Mouse (Mus musculus) lung, embryonic 14.5 days (tissue): ENCODE measurements around the gene Tceanc2. TPM values are rescaled to one million over a fixed set of nuclear protein-coding genes. Genes with fewer than 3 reads are reported as not detected.

Source experiments
- ATAC-seq: fragments of 200-750 bp; cut with Nextera tagmentation; 2 replicates; pipeline ENCODE4 v1.8.0; 2017; ENCODE audit warnings: mild to moderate bottlenecking, moderate TSS enrichment, moderate library complexity; ENCODE audit not compliant: insufficient read depth
- DNase-seq: peaks from one replicate; pipeline ENCODE4 v3.0.0-alpha.2; 2015
- H3K27ac ChIP-seq: fragments of 300-500 bp; sonication (generic); 2 replicates; pipeline ENCODE4 v1.5.1; 2014; ENCODE audit warnings: low read depth, mild to moderate bottlenecking, moderate library complexity
- H3K27me3 ChIP-seq: fragments of 300-500 bp; sonication (generic); 2 replicates; pipeline ENCODE4 v1.6.1; 2014; ENCODE audit warnings: low read length, control low read depth; ENCODE audit not compliant: insufficient read depth
- H3K36me3 ChIP-seq: fragments of 300-500 bp; sonication (generic); 2 replicates; pipeline ENCODE4 v1.6.1; 2014; ENCODE audit warnings: control low read depth; ENCODE audit not compliant: insufficient read depth
- H3K4me1 ChIP-seq: fragments of 300-500 bp; sonication (generic); 2 replicates; pipeline ENCODE4 v1.6.1; 2014; ENCODE audit warnings: antibody characterized with exemption, control low read depth; ENCODE audit not compliant: insufficient read depth
- H3K4me2 ChIP-seq: fragments of 300-500 bp; sonication (generic); 2 replicates; pipeline ENCODE4 v1.6.1; 2014; ENCODE audit warnings: mild to moderate bottlenecking
- H3K4me3 ChIP-seq: fragments of 300-500 bp; sonication (generic); 2 replicates; pipeline ENCODE4 v1.5.1; 2014; ENCODE audit warnings: low read depth, low read length
- H3K9ac ChIP-seq: fragments of 300-500 bp; sonication (generic); 2 replicates; pipeline ENCODE4 v1.6.1; 2014
- H3K9me3 ChIP-seq: fragments of 300-500 bp; sonication (generic); 2 replicates; pipeline ENCODE4 v1.6.1; 2016; ENCODE audit warnings: low read depth, low read length, control low read depth
- CTCF ChIP-seq: IDR thresholded peaks from 2 replicates; pipeline ENCODE4 v1.5.1; 2016; ENCODE audit warnings: antibody characterized with exemption, low read depth
- WGBS: fragments of 180-500 bp; shearing (Covaris S2); extraction: QIAGEN DNeasy Blood & Tissue Kit; methylation state at CpG from one replicate; pipeline ENCODE4 v1.1.7; 2014; 5-methylcytosine and 5-hydroxymethylcytosine counted together
- polyA plus RNA-seq: library from polyadenylated mRNA; unstranded; fragments of >200 nt; fragmentation: Nextera tagmentation; extraction: Ambion mirVana; gene quantifications from 2 replicates; pipeline ENCODE4 v1.2.1, GENCODE M21; 2014

Tceanc2 gene
- polyA plus RNA-seq: 17.1 and 28.3 TPM in 2 replicates

DNA sequence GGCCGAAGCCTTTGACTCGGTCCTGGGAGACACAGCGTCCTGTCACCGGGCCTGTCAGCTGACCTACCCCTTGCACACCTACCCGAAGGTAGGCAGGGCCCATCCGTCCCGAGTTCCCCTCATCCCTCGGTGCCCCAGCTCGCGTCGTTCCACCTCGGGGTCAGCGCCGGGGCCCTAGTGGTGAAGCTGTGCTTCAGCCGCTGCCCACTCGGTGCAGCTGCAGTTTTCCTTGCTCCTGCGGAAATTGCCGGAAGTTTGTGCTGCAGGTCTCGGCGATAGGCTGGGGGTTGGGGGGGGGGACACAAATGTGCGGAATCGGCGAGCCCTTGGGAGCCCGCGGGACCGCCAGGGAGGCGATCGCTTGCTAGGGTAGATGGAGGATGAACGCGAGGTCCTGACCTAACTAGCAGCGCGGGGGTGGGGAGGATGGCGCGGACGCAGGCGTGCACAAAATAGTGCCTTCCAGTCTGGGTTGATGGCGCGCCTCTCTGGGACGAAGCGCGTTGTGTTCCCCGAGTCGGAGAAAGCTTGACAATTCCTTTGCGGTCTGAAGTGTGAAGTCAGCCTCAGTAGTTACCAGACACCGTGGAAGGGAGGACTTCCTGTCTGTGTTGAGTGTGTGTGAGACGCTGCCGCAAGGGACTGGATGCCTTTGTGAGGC is at the start of gene Tceanc2:
Gene Tceanc2, minus strand, starts transcription at position 287 of the 661 bp plus-strand sequence.
- peak; percentile 39; the same call in 1 of the 2 replicates for TF ChIP-seq CTCF
- peaks cover 18% of the 10 kb centered on the region for H3K36me3 ChIP-seq
- peaks cover 6% of the 10 kb centered on the region; the same call in 1 of the 2 replicates for H3K4me1 ChIP-seq
- DNase-seq (peak; percentile 70), ATAC-seq (peak; percentile 15)
- peak within 1 kb of the TSS; percentile 93 for H3K27ac ChIP-seq
- peak within 1 kb of the TSS; percentile 74 for H3K4me2 ChIP-seq
- H3K9me3 ChIP-seq: no peaks in the 10 kb centered on the region
- H3K9ac ChIP-seq: peak within 1 kb of the TSS; percentile 87
- 0% methylated on average over 47 of the region's 47 CpGs for WGBS
- no peaks in the 10 kb centered on the region for H3K27me3 ChIP-seq
- H3K4me3 ChIP-seq: peak within 1 kb of the TSS; percentile 97

GRCm38 (mm10) chr4:107226313-107226712 is 47.4 kb upstream of the Tceanc2 start:
- no peak overlapping the region for H3K4me2 ChIP-seq
- no peaks in the 10 kb centered on the region for H3K27me3 ChIP-seq
- H3K36me3 ChIP-seq: no peaks in the 10 kb centered on the region
- ATAC-seq: no peak
- 70% methylated on average over 2 of the region's 2 CpGs for WGBS
- H3K4me3 ChIP-seq: no peak overlapping the region
- H3K9me3 ChIP-seq: no peaks in the 10 kb centered on the region
- no peaks in the 10 kb centered on the region for H3K4me1 ChIP-seq
- no peak for DNase-seq
- TF ChIP-seq CTCF: no peak
- H3K27ac ChIP-seq: no peak overlapping the region
- H3K9ac ChIP-seq: no peak overlapping the region

- H3K4me3 ChIP-seq: no peak overlapping the region
- no peak for ATAC-seq
- no peaks in the 10 kb centered on the region for H3K27me3 ChIP-seq
- no peaks in the 10 kb centered on the region for H3K4me1 ChIP-seq
- H3K36me3 ChIP-seq: no peaks in the 10 kb centered on the region
- H3K9me3 ChIP-seq: no peaks in the 10 kb centered on the region
- no peak overlapping the region for H3K9ac ChIP-seq
- DNase-seq: no peak
- no peak overlapping the region for H3K4me2 ChIP-seq
- no peak overlapping the region for H3K27ac ChIP-seq
- no peak for TF ChIP-seq CTCF
- 79% methylated on average over 11 of the region's 11 CpGs for WGBS
Measured at GRCm38 (mm10) chr4:107223225-107224204, 44.6 kb upstream of the Tceanc2 start.

DNA sequence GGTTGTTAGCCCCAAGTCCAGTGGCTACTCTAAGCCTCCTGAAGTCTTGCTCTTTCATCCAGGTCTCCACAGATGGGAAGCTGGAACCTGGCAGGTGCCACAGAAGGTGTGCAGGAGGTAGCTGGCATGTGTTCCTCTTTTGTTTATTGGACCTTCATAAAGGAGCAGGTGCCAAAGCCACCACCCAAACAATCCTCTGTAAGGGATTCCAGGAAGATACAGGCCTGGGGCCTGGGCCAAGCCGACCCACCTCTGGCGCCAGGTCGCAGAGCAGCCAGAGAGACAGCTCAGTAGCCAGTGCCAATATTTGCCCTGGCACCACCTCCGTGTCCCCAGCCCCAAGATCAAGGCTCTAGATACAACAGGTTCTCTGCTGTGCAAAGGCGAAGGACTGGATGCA is 42.6 kb upstream of the Tceanc2 start:
- 83% methylated on average over 5 of the region's 5 CpGs for WGBS
- no peak overlapping the region for H3K4me3 ChIP-seq
- H3K9ac ChIP-seq: no peak overlapping the region

DNA sequence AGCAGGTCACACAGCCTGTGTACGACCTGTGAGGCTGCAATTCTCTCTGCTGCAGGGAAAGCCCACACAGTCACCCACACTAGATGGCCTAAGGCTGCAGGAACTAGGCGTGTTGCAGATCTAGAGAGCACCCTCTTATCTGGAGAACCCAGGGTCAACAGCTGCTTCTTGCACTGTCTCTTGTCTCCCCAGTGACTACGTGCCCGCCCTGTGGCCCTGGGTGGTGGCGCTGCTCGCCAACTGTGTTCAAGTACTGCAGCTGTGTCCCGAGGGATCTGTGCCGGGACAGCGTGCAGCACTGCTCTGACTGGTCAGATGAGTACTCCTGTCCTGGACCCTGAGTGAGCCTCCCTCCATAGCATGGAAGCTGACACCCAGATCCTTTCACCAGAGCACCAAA is 38.7 kb upstream of the Tceanc2 start:
- no peak overlapping the region for H3K27ac ChIP-seq
- no peaks in the 10 kb centered on the region for H3K27me3 ChIP-seq
- 52% methylated on average over 9 of the region's 9 CpGs for WGBS
- no peak overlapping the region for H3K9ac ChIP-seq
- TF ChIP-seq CTCF: no peak
- H3K4me3 ChIP-seq: no peak overlapping the region
- ATAC-seq: peak; percentile 58; the same call in 1 of the 2 replicates
- no peaks in the 10 kb centered on the region for H3K4me1 ChIP-seq
- no peaks in the 10 kb centered on the region for H3K9me3 ChIP-seq
- H3K4me2 ChIP-seq: no peak overlapping the region
- H3K36me3 ChIP-seq: no peaks in the 10 kb centered on the region
- DNase-seq: no peak

More for the DNA sequence above, 42.6 kb upstream of the Tceanc2 start:
- Histone ChIP-seq H3K27me3 (no peaks in the 10 kb centered on the region), H3K9me3 (no peaks in the 10 kb centered on the region), H3K36me3 (no peaks in the 10 kb centered on the region), H3K27ac (no peak overlapping the region), H3K4me2 (no peak overlapping the region), H3K4me1 (no peaks in the 10 kb centered on the region)
- no peak for TF ChIP-seq CTCF
- ATAC-seq (no peak), DNase-seq (no peak)

GRCm38 (mm10) chr4:107213279-107214011 is 34.5 kb upstream of the Tceanc2 start:
- ATAC-seq (no peak), DNase-seq (no peak)
- Histone ChIP-seq H3K9ac (no peak overlapping the region), H3K27me3 (no peaks in the 10 kb centered on the region), H3K36me3 (no peaks in the 10 kb centered on the region), H3K4me2 (no peak overlapping the region), H3K4me3 (no peak overlapping the region), H3K9me3 (no peaks in the 10 kb centered on the region), H3K4me1 (no peaks in the 10 kb centered on the region), H3K27ac (no peak overlapping the region)
- 56% methylated on average over 12 of the region's 12 CpGs for WGBS
- no peak for TF ChIP-seq CTCF

DNA sequence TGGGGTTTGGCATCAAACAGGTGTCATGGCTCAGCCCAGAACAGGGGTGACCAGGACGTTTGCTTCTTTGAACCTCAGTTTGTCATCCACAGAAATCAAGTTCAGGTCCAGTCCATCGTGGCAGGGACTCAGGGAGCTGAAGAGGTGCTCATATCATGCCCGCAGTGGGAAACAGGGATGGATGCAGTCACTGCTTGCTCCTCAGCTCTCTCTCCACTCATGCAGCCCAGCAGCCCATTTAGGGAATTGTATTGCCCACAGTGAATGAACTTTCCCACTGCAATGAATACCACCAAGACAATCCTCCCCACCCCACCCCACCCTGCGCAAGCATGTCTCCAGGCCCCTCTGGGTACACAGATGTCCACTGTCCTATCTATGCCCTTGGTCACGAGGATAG is 33.0 kb upstream of the Tceanc2 start:
- H3K4me1 ChIP-seq: no peaks in the 10 kb centered on the region
- DNase-seq: no peak
- H3K27me3 ChIP-seq: no peaks in the 10 kb centered on the region
- 62% methylated on average over 5 of the region's 5 CpGs for WGBS
- no peaks in the 10 kb centered on the region for H3K36me3 ChIP-seq
- no peak overlapping the region for H3K4me2 ChIP-seq
- ATAC-seq: no peak
- no peak for TF ChIP-seq CTCF
- no peak overlapping the region for H3K4me3 ChIP-seq
- no peak overlapping the region for H3K9ac ChIP-seq
- H3K9me3 ChIP-seq: no peaks in the 10 kb centered on the region
- no peak overlapping the region for H3K27ac ChIP-seq
